Mouse (Mus musculus) stomach, embryonic 15.5 days (tissue): ENCODE results near the gene Mars. TPM values are rescaled to one million over a fixed set of nuclear protein-coding genes. Genes with fewer than 3 reads are reported as not detected.
A peak's percentile ranks its signal among the peaks of the same experiment; 100 is the strongest.

Experiments
- ATAC-seq: fragments of 200-750 bp; cut with Nextera tagmentation; 2 replicates; pipeline ENCODE4 v1.8.0; 2017; ENCODE audit warnings: low read depth, moderate number of reproducible peaks, moderate TSS enrichment; ENCODE audit not compliant: insufficient read depth, low FRiP score
- H3K27ac ChIP-seq: fragments of 300-500 bp; sonication (generic); 2 replicates; pipeline ENCODE4 v1.5.1; 2015; ENCODE audit warnings: mild to moderate bottlenecking, inconsistent platforms
- H3K27me3 ChIP-seq: fragments of 300-500 bp; sonication (generic); replicated peaks from 2 replicates; pipeline ENCODE4 v1.6.1; 2015; ENCODE audit warnings: inconsistent platforms
- H3K36me3 ChIP-seq: fragments of 300-500 bp; sonication (generic); 2 replicates; pipeline ENCODE4 v1.6.1; 2015; ENCODE audit warnings: inconsistent platforms
- H3K4me1 ChIP-seq: fragments of 300-500 bp; sonication (generic); 2 replicates; pipeline ENCODE4 v1.6.1; 2015; ENCODE audit warnings: inconsistent platforms
- H3K4me2 ChIP-seq: fragments of 300-500 bp; sonication (generic); 2 replicates; pipeline ENCODE4 v1.6.1; 2015; ENCODE audit warnings: mild to moderate bottlenecking, inconsistent platforms
- H3K4me3 ChIP-seq: fragments of 300-500 bp; sonication (generic); replicated peaks from 2 replicates; pipeline ENCODE4 v1.5.1; 2015; ENCODE audit warnings: inconsistent platforms
- H3K9ac ChIP-seq: fragments of 300-500 bp; sonication (generic); 2 replicates; pipeline ENCODE4 v1.6.1; 2015; ENCODE audit warnings: inconsistent platforms
- H3K9me3 ChIP-seq: fragments of 300-500 bp; sonication (generic); 2 replicates; pipeline ENCODE4 v1.6.1; 2016; ENCODE audit warnings: inconsistent platforms
- whole genome bisulfite sequencing: fragments of 180-500 bp; shearing (Covaris S2); methylation state at CpG from one replicate; pipeline ENCODE4 v1.1.7; 2015; 5-methylcytosine and 5-hydroxymethylcytosine counted together
- polyA plus RNA-seq: library from polyadenylated mRNA; unstranded; fragments of >200 nt; fragmentation: Nextera tagmentation; extraction: Ambion mirVana; gene quantifications from 2 replicates; pipeline ENCODE4 v1.2.1, GENCODE M21; 2015

The Mars gene
- polyA plus RNA-seq, 1 experiment from 2014 or later, result 110 TPM

DNA sequence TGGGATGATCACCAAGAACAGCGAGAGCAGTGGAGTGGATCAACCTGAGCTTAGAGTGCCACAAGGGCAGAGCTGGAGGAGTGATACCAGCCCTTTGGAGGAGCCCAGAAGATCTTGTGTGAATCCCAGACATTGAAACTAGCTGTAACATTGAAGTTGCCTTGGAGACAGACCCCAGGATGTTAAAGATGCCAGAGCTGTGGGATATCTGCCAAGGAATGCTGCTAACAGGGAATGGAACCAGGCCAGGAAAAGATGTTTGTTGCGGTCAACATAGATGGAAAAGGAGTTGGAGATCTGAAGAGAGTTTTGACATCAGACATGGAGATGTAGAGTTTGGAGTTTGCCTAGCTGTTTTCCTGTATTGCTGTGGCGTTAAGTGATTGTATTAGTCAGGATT is 34.6 kb upstream of the Mars start:
- no peak overlapping the region for H3K27ac ChIP-seq
- no peak for ATAC-seq
- WGBS, result 78% methylated on average over 3 of the region's 3 CpGs

DNA sequence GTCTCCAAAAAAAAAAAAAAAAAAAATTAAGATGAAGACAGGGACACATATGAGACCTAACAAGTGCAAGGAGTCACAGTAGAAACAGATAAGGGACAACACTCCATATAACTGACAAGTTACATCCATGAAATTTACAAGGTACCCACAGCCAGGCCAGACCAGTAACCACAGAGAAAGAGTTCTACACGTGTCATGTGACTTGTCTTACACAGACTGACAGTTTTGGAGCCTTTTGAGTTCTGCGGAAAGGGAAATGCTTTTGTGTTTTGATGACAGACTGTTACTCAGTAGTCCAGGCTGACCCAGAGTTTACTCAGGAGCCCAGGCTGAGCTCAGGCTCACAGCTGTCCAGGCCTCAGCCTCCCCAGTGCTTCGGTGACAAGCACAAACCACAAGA is 31.4 kb upstream of the Mars start:
- H3K36me3 ChIP-seq, result no peaks in the 10 kb centered on the region
- no peak overlapping the region for H3K9ac ChIP-seq
- no peak overlapping the region for H3K4me2 ChIP-seq
- peaks cover 10% of the 10 kb centered on the region for H3K27me3 ChIP-seq
- no peak overlapping the region for H3K4me3 ChIP-seq
- H3K4me1 ChIP-seq, result peaks cover 15% of the 10 kb centered on the region; the same call in 1 of the 2 replicates
- ATAC-seq, result no peak
- 69% methylated on average over 3 of the region's 3 CpGs for WGBS
- H3K9me3 ChIP-seq, result no peaks in the 10 kb centered on the region
- no peak overlapping the region for H3K27ac ChIP-seq

More for the DNA sequence above, 34.6 kb upstream of the Mars start:
- Histone ChIP-seq H3K36me3 (no peaks in the 10 kb centered on the region), H3K9ac (no peak overlapping the region), H3K4me2 (no peak overlapping the region), H3K27me3 (peaks cover 5% of the 10 kb centered on the region; the same call in 1 of the 2 replicates), H3K4me1 (peaks cover 8% of the 10 kb centered on the region; the same call in 1 of the 2 replicates), H3K4me3 (no peak overlapping the region), H3K9me3 (no peaks in the 10 kb centered on the region)

DNA sequence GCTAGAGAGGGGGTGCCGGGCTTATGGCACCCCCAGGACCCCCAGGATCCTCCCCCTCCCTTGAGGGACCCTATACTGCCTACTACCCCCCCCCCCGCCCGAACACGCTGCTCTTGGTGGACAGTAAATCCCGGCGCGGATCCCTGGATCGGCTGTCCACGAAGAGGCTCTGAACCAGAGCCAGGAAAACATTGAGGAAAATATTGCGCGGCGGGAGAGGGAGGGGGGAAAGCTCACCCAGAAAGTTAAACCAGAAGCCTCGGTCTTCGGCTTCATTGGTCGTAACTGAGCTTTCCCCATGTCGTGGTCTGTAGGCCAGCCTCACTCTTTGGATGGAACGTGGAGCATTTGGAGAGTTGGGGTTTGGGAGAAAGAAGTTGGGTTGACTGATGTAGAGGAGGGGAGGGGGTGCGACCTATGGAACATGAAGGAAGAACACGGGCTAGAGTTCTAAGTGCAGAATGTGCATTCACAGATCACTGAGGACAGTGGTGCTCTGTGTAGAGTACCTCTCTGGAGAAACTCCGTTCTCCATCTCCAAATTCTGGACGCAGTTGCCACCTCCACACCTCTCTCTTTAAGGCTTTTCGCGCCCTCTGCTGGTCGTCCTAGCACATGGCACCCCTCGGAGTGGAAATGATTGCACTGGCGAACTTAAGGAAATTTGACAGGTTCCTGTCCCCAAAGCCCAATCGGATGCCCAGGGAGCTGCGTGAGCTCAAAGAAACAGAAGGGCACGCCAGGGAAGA is 30.5 kb upstream of the Mars start, which contains the start of gene Gli1:
Gli1 (minus strand) TSS at position 84 of the 749 bp plus-strand sequence.
- peaks cover 15% of the 10 kb centered on the region; the same call in 1 of the 2 replicates for H3K4me1 ChIP-seq

DNA sequence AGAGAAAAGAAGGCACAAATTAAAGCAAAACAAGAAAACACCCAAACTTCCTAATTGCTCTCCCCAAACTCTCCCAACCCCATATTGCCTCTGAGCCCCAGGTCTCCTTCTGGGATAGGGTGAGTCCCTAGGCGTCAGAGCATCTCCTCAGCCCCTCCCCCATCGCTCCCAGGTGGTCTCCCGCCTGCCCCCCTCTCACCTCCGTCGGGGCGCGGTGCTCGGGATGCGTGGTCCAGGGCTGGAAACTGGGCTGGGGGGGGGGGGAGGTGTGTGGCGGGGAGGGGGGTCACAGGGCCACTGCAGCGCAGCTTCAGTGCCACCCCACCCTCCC is 29.7 kb upstream of the Mars start:
- H3K36me3 ChIP-seq, result no peaks in the 10 kb centered on the region
- no peak for ATAC-seq
- H3K9me3 ChIP-seq, result no peaks in the 10 kb centered on the region
- peaks cover 10% of the 10 kb centered on the region for H3K27me3 ChIP-seq
- peak overlapping the region; percentile 95 for H3K27ac ChIP-seq
- peak overlapping the region; percentile 54 for H3K4me3 ChIP-seq
- peak overlapping the region; percentile 93 for H3K4me2 ChIP-seq
- WGBS, result 1% methylated on average over 10 of the region's 11 CpGs
- peak overlapping the region; percentile 37; the same call in 1 of the 2 replicates for H3K9ac ChIP-seq
- peaks cover 15% of the 10 kb centered on the region; the same call in 1 of the 2 replicates for H3K4me1 ChIP-seq

More for the DNA sequence above, 30.5 kb upstream of the Mars start, which contains the start of gene Gli1:
- no peak for ATAC-seq
- Histone ChIP-seq H3K36me3 (no peaks in the 10 kb centered on the region), H3K27ac (peak within 1 kb of the TSS; percentile 95), H3K9me3 (no peaks in the 10 kb centered on the region), H3K27me3 (peaks cover 10% of the 10 kb centered on the region), H3K9ac (peak within 1 kb of the TSS; percentile 37; the same call in 1 of the 2 replicates), H3K4me2 (peak within 1 kb of the TSS; percentile 93), H3K4me3 (peak within 1 kb of the TSS; percentile 54)
- under 1% methylated on average over 29 of the region's 29 CpGs for WGBS

DNA sequence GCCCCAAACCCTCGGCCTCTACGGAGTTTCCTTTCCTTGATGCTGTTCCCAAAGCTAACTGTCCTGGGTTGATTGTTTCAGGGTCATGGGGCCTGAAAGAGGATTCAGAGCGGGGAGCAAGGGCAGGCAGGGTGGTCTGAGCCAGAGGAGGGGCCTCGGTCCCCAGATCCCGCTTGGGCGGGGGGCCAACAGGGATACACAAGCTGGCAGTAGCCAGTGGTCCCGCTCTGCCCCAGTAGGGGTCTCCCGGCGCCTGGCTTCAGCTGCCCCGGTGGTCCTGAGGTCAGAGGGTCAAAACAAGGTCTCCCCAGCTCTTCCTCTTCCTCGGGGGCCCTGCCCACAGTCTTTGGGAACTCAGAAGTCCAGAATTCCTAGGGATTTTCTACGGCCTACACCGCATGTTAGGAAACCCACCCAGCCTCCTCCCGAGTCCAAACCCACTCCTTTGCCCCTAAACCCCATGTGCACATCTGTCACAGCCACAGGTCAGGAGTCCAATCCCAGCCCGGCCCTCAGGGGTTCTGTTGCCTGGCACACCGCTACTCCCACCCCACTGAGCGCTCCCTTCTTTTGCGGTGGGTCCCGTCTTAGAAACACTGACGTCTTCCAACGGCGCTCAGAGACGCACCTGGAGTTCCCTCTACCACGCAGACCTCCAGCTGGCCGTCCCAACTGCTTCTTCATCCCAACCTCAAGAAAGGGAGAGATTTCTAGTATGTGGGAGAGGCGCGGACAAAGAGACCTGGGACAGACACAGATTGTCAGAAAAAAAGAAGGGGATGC is 29.2 kb upstream of the Mars start:
- WGBS, result under 1% methylated on average over 27 of the region's 27 CpGs

DNA sequence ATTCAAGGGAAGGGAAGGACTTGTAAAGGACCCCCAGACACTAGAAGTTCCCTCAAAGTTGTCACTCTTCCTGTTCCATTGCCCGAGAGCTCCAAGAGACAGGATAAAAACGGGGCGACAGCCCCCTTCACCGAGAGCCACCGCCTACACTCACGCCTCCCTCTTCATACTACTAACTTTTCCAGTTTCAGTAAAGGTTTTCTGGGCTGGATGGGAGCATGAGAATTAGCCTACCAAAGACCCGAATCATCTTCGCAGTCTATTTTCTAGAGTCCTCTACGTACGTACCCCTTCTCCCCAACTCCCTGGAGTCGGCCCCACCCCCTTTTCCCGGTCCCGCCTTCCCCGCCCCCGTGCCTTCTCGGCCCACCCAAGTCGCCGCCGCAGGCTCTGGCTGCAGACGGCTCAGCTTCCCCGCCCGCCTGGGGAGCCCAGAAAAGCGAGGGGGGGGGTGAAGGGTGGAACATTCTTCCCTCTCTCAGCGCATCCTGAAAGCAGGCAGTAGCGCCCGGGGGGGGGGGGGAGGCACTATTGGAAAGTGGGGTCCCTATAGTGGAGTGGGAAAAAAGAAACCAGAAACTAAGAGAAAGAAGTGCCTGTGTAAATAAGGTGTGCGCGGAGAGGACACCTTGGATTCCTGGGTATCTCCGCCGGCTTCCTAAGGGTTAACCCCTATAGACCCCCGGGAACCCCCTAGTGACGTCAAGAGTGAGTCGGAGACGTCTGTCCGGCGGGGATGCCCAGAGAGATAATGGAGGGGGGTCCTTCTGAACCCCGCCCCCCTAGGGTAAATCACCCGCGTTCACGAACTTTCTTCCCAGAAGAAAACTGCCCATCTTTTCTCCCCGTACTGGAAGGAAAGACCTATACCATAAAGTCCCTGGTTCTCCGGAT is 28.3 kb upstream of the Mars start:
- Histone ChIP-seq H3K9me3 (no peaks in the 10 kb centered on the region), H3K9ac (peak overlapping the region; percentile 25), H3K4me3 (peak overlapping the region; percentile 54), H3K27ac (peak overlapping the region; percentile 95), H3K36me3 (no peaks in the 10 kb centered on the region), H3K4me1 (peaks cover 15% of the 10 kb centered on the region; the same call in 1 of the 2 replicates), H3K4me2 (peak overlapping the region; percentile 93), H3K27me3 (peaks cover 10% of the 10 kb centered on the region)
- peak; percentile 34 for ATAC-seq
- WGBS, result under 1% methylated on average over 36 of the region's 42 CpGs

More for the DNA sequence above, 29.2 kb upstream of the Mars start:
- Histone ChIP-seq H3K4me2 (peak overlapping the region; percentile 93), H3K9ac (peak overlapping the region; percentile 37), H3K4me3 (peak overlapping the region; percentile 54), H3K9me3 (no peaks in the 10 kb centered on the region), H3K27me3 (peaks cover 10% of the 10 kb centered on the region), H3K27ac (peak overlapping the region; percentile 95), H3K36me3 (no peaks in the 10 kb centered on the region), H3K4me1 (peaks cover 15% of the 10 kb centered on the region; the same call in 1 of the 2 replicates)
- no peak for ATAC-seq

DNA sequence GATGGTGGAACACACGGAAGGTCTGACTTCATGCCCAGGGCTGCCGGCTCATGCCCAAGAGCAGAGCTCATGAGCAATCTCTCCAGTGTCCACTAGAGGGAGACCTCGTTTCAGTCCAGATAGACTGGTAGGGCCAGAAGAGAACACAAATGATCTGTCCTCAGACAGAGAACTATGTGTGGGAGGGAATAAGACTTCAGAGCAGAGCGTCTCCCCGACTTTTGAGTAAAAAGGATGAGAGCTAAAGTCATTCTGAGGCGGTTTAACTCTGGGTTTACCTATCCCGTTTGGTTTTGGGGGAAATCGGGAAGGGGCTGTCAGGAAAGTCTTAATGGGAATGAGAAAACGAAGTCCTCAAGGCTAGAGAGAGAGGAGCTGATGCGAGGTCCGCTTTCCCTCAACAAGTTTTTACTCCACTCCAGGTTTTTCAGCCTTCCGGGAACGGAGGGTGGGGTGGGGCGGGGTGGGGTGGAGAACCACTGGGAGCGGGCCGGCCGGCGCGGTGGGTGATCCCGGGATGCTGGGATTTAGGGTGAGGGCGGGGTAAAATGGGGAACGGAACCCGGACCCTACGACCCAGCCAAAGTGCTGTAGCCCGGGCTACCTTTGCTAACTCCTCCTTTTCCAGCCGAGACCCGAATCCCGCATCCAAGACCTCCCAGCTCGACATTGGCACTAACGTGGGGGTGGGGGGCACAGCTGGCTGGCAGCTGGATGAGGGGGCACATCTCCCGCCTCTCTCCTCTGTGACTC is 27.5 kb upstream of the Mars start:
- peaks cover 10% of the 10 kb centered on the region for H3K27me3 ChIP-seq
- peak overlapping the region; percentile 93 for H3K4me2 ChIP-seq
- H3K27ac ChIP-seq, result peak overlapping the region; percentile 95
- no peaks in the 10 kb centered on the region for H3K9me3 ChIP-seq
- ATAC-seq, result peak; percentile 74
- peak overlapping the region; percentile 54 for H3K4me3 ChIP-seq
- H3K4me1 ChIP-seq, result peaks cover 15% of the 10 kb centered on the region; the same call in 1 of the 2 replicates
- H3K36me3 ChIP-seq, result no peaks in the 10 kb centered on the region
- WGBS, result under 1% methylated on average over 31 of the region's 31 CpGs
- peak overlapping the region; percentile 25; the same call in 1 of the 2 replicates for H3K9ac ChIP-seq

DNA sequence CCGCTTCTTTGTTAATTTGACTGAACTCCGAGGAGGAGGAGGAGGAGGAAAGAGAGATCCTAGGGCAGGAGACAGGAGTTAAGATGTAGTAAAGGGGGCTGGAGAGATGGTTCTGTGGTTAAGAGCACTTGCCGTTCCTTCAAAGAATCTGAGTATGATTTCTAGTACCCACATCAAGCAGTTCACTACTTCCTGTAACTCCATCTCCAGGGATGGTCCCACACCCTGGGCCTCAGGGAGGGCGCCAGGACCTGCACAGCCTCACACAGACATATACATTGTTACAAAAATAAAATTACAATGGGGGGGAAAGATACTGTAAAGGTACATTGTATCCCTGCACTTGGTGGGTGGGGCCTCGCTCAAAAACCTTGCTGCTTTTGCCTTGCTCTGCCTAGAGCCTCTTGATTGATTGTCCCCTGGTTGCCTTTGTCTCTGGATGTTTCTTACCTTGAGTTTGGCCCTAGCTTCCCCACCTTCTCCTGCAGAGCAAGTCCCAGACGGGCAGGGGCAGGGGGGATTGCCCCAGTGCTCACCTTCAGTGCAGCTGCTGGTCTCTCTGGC is 26.0 kb upstream of the Mars start:
- H3K9me3 ChIP-seq, result no peaks in the 10 kb centered on the region
- H3K4me2 ChIP-seq, result no peak overlapping the region
- H3K9ac ChIP-seq, result no peak overlapping the region
- no peak for ATAC-seq
- no peak overlapping the region for H3K4me3 ChIP-seq
- H3K27ac ChIP-seq, result no peak overlapping the region
- H3K27me3 ChIP-seq, result peaks cover 10% of the 10 kb centered on the region
- 74% methylated on average over 6 of the region's 6 CpGs for WGBS
- no peaks in the 10 kb centered on the region for H3K36me3 ChIP-seq
- H3K4me1 ChIP-seq, result peaks cover 13% of the 10 kb centered on the region; the same call in 1 of the 2 replicates

DNA sequence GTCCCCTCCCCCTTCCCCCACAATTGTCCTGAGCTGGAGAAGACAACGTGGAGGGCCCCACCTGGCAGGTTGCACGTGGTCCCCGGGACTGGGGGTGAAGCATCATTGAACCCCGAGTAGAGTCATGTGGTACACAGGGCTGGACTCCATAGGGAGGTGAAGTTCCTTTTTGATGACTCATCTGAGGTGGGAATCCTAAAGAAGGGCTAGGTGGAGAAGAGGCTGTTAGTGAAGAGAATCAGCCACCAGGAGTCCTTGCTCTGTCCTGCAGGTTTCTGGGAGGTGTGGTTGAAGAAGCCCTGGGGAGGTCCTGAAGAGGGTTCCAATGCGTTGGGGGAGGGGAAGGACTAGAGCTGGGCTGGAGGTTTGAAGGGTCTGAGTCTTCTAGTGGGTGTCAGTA is 25.4 kb upstream of the Mars start:
- ATAC-seq, result no peak

DNA sequence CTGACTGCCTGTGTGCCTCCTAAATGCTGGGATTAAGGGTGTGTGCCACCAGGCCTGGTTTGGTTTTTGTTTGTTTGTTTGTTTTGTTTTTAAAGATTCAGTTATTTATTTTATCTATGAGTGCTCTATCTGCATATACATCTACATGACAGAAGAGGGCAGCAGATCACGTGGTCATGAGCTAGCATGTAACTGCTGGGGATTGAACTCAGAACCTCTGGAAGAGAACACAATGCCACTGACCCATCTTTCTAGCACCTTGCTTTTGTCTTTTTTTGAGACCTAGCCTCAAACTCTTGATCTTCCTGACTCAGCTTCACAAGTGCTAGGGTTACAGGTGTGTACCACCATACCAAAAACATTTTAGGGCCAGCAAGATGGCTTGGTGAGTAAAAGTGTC is 23.7 kb upstream of the Mars start:
- WGBS, result 64% methylated on average over 1 of the region's 1 CpGs

More for the DNA sequence above, 25.4 kb upstream of the Mars start:
- Histone ChIP-seq H3K4me2 (no peak overlapping the region), H3K27ac (no peak overlapping the region), H3K4me1 (peaks cover 10% of the 10 kb centered on the region; the same call in 1 of the 2 replicates), H3K4me3 (no peak overlapping the region), H3K9ac (no peak overlapping the region), H3K36me3 (no peaks in the 10 kb centered on the region), H3K9me3 (no peaks in the 10 kb centered on the region), H3K27me3 (peaks cover 10% of the 10 kb centered on the region)
- 61% methylated on average over 5 of the region's 5 CpGs for WGBS

More for the DNA sequence above, 23.7 kb upstream of the Mars start:
- no peak for ATAC-seq
- Histone ChIP-seq H3K4me2 (no peak overlapping the region), H3K27me3 (peaks cover 2% of the 10 kb centered on the region; the same call in 1 of the 2 replicates), H3K4me3 (no peak overlapping the region), H3K27ac (no peak overlapping the region), H3K9me3 (no peaks in the 10 kb centered on the region), H3K9ac (no peak overlapping the region), H3K36me3 (peaks cover 2% of the 10 kb centered on the region; the same call in 1 of the 2 replicates), H3K4me1 (0 out of 2 replicates have a peak, but pooled peaks cover 3% of the 10 kb centered on the region)
